Mouse (Mus musculus) brown adipose tissue, adult 24 weeks (tissue): ENCODE results near the gene Clec4f. TPM values are rescaled to one million over a fixed set of nuclear protein-coding genes. Genes with fewer than 3 reads are reported as not detected.
"Not testable (repeated sequence)": the region's sequence is repeated elsewhere in the genome, so short reads cannot be mapped to it uniquely, and the experiment has no call there.

Experiments used
- H3K27ac ChIP-seq: fragments of 200-500 bp; replicated peaks from 2 replicates; pipeline ENCODE4 v1.5.1; 2012; ENCODE audit warnings: low read depth, mild to moderate bottlenecking, low read length
- H3K4me1 ChIP-seq: fragments of 200-500 bp; 2 replicates; pipeline ENCODE4 v1.6.1; 2012; ENCODE audit warnings: low read length, mixed read lengths; ENCODE audit not compliant: control insufficient read depth, insufficient read depth, insufficient read length
- H3K4me3 ChIP-seq: fragments of 200-500 bp; 2 replicates; pipeline ENCODE4 v1.5.1; 2012; ENCODE audit warnings: low read depth, mild to moderate bottlenecking, low read length, moderate library complexity; ENCODE audit not compliant: insufficient read depth
- polyA plus RNA-seq: library from polyadenylated mRNA; stranded (reverse); fragments of >200 nt; gene quantifications from 2 replicates; pipeline ENCODE4 v1.2.4, GENCODE M21; 2012; ENCODE audit not compliant: missing spikeins, insufficient read depth, insufficient read length

Gene Clec4f
- polyA plus RNA-seq, 1 experiment: not detected

GRCm38 (mm10) chr6:83677757-83678156 is 21.8 kb upstream of the Clec4f start, which contains the start of gene Cd207:
Cd207 (minus strand) TSS chr6:83677857.
- Histone ChIP-seq H3K27ac (no peak within 1 kb of the TSS), H3K4me3 (no peak within 1 kb of the TSS), H3K4me1 (no peaks in the 10 kb centered on the region)

GRCm38 (mm10) chr6:83673395-83673794 is 17.4 kb upstream of the Clec4f start:
- Histone ChIP-seq H3K27ac (no peak overlapping the region), H3K4me3 (no peak overlapping the region), H3K4me1 (no peaks in the 10 kb centered on the region)

GRCm38 (mm10) chr6:83665009-83665408 is 9.0 kb upstream of the Clec4f start:
- no peaks in the 10 kb centered on the region for H3K4me1 ChIP-seq
- no peak overlapping the region for H3K4me3 ChIP-seq
- H3K27ac ChIP-seq: no peak overlapping the region

- Histone ChIP-seq H3K4me1 (no peaks in the 10 kb centered on the region), H3K4me3 (no peak overlapping the region), H3K27ac (no peak overlapping the region)
Observed at GRCm38 (mm10) chr6:83660821-83661220, 4.8 kb upstream of the Clec4f start.

GRCm38 (mm10) chr6:83646715-83647114 is 9.3 kb downstream of the Clec4f start:
- no peak overlapping the region for H3K27ac ChIP-seq
- no peak overlapping the region for H3K4me3 ChIP-seq
- no peaks in the 10 kb centered on the region for H3K4me1 ChIP-seq

GRCm38 (mm10) chr6:83635329-83635728 is 20.7 kb downstream of the Clec4f start:
- H3K4me3 ChIP-seq: no peak overlapping the region

GRCm38 (mm10) chr6:83634631-83635030 is 21.4 kb downstream of the Clec4f start:
- H3K4me3 ChIP-seq, H3K27ac ChIP-seq, H3K4me1 ChIP-seq: not testable (repeated sequence)

More at GRCm38 (mm10) chr6:83635329-83635728, 20.7 kb downstream of the Clec4f start:
- H3K27ac ChIP-seq: no peak overlapping the region
- H3K4me1 ChIP-seq: no peaks in the 10 kb centered on the region

GRCm38 (mm10) chr6:83634106-83634505 is 21.9 kb downstream of the Clec4f start:
- not testable (repeated sequence) for H3K4me1 ChIP-seq, H3K4me3 ChIP-seq, H3K27ac ChIP-seq

- Histone ChIP-seq H3K27ac (no peak overlapping the region), H3K4me1 (no peaks in the 10 kb centered on the region), H3K4me3 (no peak overlapping the region)
Observed at GRCm38 (mm10) chr6:83631815-83632214, 24.2 kb downstream of the Clec4f start.

- no peak overlapping the region for H3K4me3 ChIP-seq
- H3K27ac ChIP-seq: no peak overlapping the region
- no peaks in the 10 kb centered on the region for H3K4me1 ChIP-seq
Observed at GRCm38 (mm10) chr6:83626781-83627180, 29.2 kb downstream of the Clec4f start.

GRCm38 (mm10) chr6:83619955-83620354 is 36.0 kb downstream of the Clec4f start:
- Histone ChIP-seq H3K4me1 (no peaks in the 10 kb centered on the region), H3K4me3 (no peak overlapping the region), H3K27ac (no peak overlapping the region)

GRCm38 (mm10) chr6:83617581-83618335 is 38.2 kb downstream of the Clec4f start:
- Histone ChIP-seq H3K4me3 (no peak overlapping the region), H3K4me1 (no peaks in the 10 kb centered on the region), H3K27ac (no peak overlapping the region)

GRCm38 (mm10) chr6:83616512-83616911 is 39.5 kb downstream of the Clec4f start:
- no peak overlapping the region for H3K27ac ChIP-seq
- H3K4me3 ChIP-seq: no peak overlapping the region
- H3K4me1 ChIP-seq: no peaks in the 10 kb centered on the region

GRCm38 (mm10) chr6:83614469-83614868 is 41.5 kb downstream of the Clec4f start:
- H3K4me3 ChIP-seq: no peak overlapping the region

GRCm38 (mm10) chr6:83612976-83613375 is 43.0 kb downstream of the Clec4f start:
- Histone ChIP-seq H3K27ac (no peak overlapping the region), H3K4me1 (no peaks in the 10 kb centered on the region), H3K4me3 (no peak overlapping the region)

More at GRCm38 (mm10) chr6:83614469-83614868, 41.5 kb downstream of the Clec4f start:
- H3K4me1 ChIP-seq: no peaks in the 10 kb centered on the region
- H3K27ac ChIP-seq: no peak overlapping the region

GRCm38 (mm10) chr6:83599636-83600174 is 56.3 kb downstream of the Clec4f start:
- H3K4me1 ChIP-seq: no peaks in the 10 kb centered on the region
- H3K27ac ChIP-seq: no peak overlapping the region
- H3K4me3 ChIP-seq: no peak overlapping the region
